Mouse (Mus musculus) C2C12 (cell line): ENCODE measurements around the gene Snx12. TPM values are rescaled to one million over a fixed set of nuclear protein-coding genes. Genes with fewer than 3 reads are reported as not detected.

Source experiments
- H3K27me3 ChIP-seq: one replicate; pipeline ENCODE4 v1.6.1; 2011; ENCODE audit not compliant: control insufficient read depth, insufficient read depth, insufficient read length
- H3K36me3 ChIP-seq: one replicate; pipeline ENCODE4 v1.6.1; 2011; ENCODE audit not compliant: control insufficient read depth, insufficient read depth
- H3K4me3 ChIP-seq: one replicate; pipeline ENCODE4 v1.5.1; 2011; ENCODE audit warnings: mild to moderate bottlenecking, control low read depth; ENCODE audit not compliant: poor library complexity, insufficient read depth, severe bottlenecking
- H3K79me2 ChIP-seq: one replicate; pipeline ENCODE4 v1.6.1; 2011; ENCODE audit not compliant: control insufficient read depth, insufficient read depth
- H3K79me3 ChIP-seq: one replicate; pipeline ENCODE4 v1.6.1; 2011; ENCODE audit warnings: low read depth, control low read depth
- H3ac ChIP-seq: one replicate; pipeline ENCODE3; 2011; ENCODE audit warnings: low read depth; ENCODE audit not compliant: control insufficient read depth, insufficient read length
- CEBPB ChIP-seq: IDR thresholded peaks from one replicate; pipeline ENCODE4 v1.6.1; 2011; ENCODE audit warnings: low read depth, mild to moderate bottlenecking, control low read depth, moderate library complexity
- CTCF ChIP-seq: IDR thresholded peaks from one replicate; pipeline ENCODE4 v1.5.1; 2011; ENCODE audit not compliant: control insufficient read depth, insufficient read depth, insufficient read length
- FOSL1 ChIP-seq: IDR thresholded peaks from one replicate; pipeline ENCODE4 v1.8.0; 2011; ENCODE audit warnings: mild to moderate bottlenecking, low read length; ENCODE audit not compliant: poor library complexity, insufficient read depth, severe bottlenecking
- MAX ChIP-seq: IDR thresholded peaks from one replicate; pipeline ENCODE4 v1.6.1; 2011; ENCODE audit warnings: mild to moderate bottlenecking, control low read depth
- MYOD1 ChIP-seq: IDR thresholded peaks from one replicate; pipeline ENCODE4 v1.6.1; 2011; ENCODE audit warnings: low read depth; ENCODE audit not compliant: control insufficient read depth, insufficient read length
- MYOG ChIP-seq: IDR thresholded peaks from one replicate; pipeline ENCODE4 v1.6.1; 2011; ENCODE audit not compliant: control insufficient read depth, insufficient read length; ENCODE audit errors: extremely low read depth
- USF1 ChIP-seq: IDR thresholded peaks from one replicate; pipeline ENCODE4 v1.6.1; 2011; ENCODE audit warnings: low read depth, mild to moderate bottlenecking, control low read depth, moderate library complexity
- polyA plus RNA-seq: library from polyadenylated mRNA; unstranded; fragments of >200 nt; fragmentation: generic; extraction: Trizol; gene quantifications from one replicate; pipeline ENCODE4 v1.2.1, GENCODE M21; 2012; ENCODE audit warnings: missing spikeins

The Snx12 gene
- polyA plus RNA-seq, 1 experiment, result 51.3 TPM

DNA sequence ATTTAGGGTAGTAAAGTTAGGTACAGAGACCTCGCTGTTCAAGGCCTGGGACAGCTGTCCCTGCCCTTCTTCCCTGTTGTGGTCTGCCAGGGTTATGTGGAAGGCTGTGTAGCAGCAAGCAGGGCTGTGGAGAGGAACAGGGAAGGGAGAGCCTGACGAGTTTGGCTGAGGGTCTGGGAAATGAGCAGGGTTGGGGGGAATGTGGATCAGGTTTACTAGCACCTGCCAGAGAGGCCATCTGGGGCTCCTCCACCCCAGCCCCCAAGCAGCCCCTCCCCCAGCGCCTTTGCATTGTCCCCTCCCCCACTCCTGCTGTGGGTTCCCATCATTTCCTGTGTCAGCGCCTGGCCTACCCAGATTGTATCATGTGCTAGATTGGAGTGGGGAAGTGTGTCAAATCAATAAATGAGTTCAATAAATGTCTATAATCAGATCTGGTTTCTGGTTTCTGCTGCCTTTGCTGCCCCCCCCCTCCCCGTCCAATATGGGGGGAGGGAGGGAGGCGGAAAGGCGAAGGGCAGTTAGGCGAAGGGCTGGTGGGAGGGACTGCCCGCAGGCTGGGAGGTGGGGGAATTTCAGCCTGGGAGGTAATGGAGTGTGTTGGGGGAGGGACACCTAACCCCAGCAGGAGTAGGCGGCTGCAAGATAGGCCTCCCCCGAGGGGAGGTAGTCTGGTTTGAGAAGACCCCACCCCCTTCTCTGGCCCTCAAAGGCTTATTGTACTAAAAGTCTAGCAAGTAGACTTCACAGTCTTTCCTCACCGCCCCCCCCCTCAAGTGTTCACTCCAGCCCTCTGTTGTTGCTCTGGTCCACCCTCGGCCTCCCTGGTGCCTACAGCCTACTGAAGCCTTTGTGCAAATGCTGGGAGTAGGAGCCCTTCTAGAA, 38.3 kb upstream of the Snx12 start:
- no peaks in the 10 kb centered on the region for H3K36me3 ChIP-seq
- no peaks in the 10 kb centered on the region for H3K79me2 ChIP-seq
- H3K79me3 ChIP-seq, result no peaks in the 10 kb centered on the region
- no peak for TF ChIP-seq MAX
- no peak for TF ChIP-seq CTCF
- peak; percentile 60 for TF ChIP-seq MYOD1
- no peak for TF ChIP-seq CEBPB
- no peak overlapping the region for H3K4me3 ChIP-seq
- H3ac ChIP-seq, result no peak overlapping the region
- H3K27me3 ChIP-seq, result no peaks in the 10 kb centered on the region

DNA sequence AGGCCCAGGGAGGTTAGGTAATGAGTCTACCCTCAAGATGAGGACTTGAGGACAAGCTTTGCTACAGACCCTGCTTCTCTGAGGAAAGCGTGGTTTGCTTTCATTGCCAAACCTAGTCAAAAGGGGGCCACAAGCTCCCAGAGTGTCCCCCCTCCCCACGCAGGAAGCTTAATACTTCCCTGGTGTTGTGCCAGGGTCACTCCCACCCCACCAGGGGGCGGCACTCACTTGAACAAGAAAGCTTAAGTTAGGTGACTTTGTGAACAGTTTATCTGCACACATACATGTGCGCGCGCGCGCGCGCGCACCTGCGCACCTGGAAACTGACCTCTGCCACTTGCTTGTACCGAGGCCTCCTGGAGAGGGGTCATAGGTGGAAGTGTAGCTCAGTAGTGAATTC, 34.2 kb upstream of the Snx12 start:
- H3K36me3 ChIP-seq, result no peaks in the 10 kb centered on the region
- TF ChIP-seq CTCF (no peak), FOSL1 (no peak), MAX (no peak), MYOG (no peak), CEBPB (no peak), USF1 (no peak), MYOD1 (no peak)
- H3ac ChIP-seq, result no peak overlapping the region
- H3K4me3 ChIP-seq, result no peak overlapping the region
- H3K27me3 ChIP-seq, result no peaks in the 10 kb centered on the region
- H3K79me2 ChIP-seq, result no peaks in the 10 kb centered on the region
- H3K79me3 ChIP-seq, result no peaks in the 10 kb centered on the region

DNA sequence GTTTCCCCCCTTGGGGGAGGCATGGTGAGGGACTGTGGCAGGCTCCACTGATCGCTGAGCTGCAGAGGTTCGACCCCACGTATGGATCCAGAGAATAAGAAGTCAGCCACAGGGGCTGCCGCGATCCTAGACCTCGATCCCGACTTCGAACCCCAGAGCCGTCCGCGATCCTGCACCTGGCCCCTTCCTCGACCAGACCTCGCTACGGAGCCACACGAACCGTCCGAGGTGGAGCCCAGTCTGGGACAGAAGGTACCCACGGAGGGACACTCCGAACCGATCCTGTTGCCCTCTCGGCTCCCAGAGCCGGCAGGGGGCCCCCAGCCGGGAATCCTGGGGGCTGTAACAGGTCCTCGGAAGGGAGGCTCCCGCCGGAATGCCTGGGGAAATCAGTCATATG, 32.4 kb upstream of the Snx12 start:
- no peak for TF ChIP-seq MYOG
- TF ChIP-seq USF1, result no peak
- TF ChIP-seq CEBPB, result no peak
- no peak for TF ChIP-seq MYOD1
- TF ChIP-seq CTCF, result no peak
- TF ChIP-seq FOSL1, result no peak
- TF ChIP-seq MAX, result no peak
- Histone ChIP-seq H3K27me3 (no peaks in the 10 kb centered on the region), H3K36me3 (no peaks in the 10 kb centered on the region), H3K4me3 (peak overlapping the region; percentile 32), H3ac (peak overlapping the region; percentile 76), H3K79me2 (no peaks in the 10 kb centered on the region), H3K79me3 (no peaks in the 10 kb centered on the region)

DNA sequence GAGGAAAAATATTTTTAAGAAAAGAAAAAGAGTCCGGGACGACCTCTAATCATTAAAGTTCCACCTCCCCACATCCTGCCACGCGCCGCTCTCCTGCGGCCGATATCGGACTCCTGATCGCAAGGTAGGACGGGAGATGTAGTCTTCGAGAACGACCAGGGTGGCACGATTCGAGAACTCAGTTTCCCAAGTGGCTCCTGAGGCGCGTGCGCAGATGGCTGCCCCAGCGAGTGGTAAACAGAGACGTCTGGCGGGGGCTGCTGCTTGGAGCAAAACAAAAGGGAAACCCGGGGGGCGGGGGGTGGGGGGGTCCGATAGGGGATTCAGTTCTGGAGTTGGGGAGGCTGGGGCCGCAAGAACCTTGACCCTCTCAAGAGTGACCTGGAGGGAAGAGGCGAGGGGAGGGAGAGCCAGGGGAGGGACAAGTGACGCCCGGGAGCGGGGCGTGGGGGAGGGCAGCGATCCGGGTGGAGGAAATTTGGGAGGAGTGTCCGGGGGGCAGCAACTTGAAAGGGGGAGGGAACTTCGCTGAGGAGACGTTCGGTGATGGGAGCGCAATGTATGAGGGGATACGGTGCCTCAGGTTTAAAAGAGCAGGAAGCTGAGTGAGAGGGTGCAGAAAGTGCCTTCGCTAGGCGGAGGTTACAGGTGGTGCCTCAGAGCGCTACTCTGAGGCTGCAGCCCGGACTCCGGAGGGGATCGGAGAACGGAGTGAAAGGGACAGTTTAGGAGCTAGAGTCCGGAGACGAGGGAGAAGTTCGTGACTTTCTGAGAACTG, 31.8 kb upstream of the Snx12 start, which contains the start of gene Foxo4:
Gene Foxo4, plus strand, starts transcription at position 577 of the 778 bp plus-strand sequence.
- Histone ChIP-seq H3K79me2 (no peaks in the 10 kb centered on the region), H3ac (peak within 1 kb of the TSS; percentile 76), H3K4me3 (peak within 1 kb of the TSS; percentile 32), H3K36me3 (no peaks in the 10 kb centered on the region), H3K79me3 (no peaks in the 10 kb centered on the region), H3K27me3 (no peaks in the 10 kb centered on the region)
- TF ChIP-seq MYOD1 (no peak), MAX (peak; percentile 62), MYOG (no peak)

DNA sequence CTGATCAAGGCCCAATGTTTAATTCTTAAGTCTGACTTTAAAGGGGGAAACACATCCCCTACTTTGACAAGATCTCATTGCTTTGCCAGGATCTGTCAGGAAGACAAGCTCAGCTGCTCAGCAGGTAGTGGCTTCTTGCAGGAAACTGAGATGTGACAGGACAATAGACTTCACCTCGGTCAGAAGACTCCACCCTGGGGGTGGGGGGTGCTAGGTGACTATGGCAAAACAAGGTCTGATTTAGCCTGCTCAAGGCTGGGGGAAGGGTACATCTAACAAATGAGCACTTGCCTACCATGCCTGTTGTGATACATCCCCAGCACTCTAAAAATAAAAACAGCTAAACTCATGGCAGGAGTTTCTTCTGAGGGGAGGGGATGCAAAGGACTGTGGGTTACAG, 22.6 kb upstream of the Snx12 start:
- no peak overlapping the region for H3ac ChIP-seq
- H3K36me3 ChIP-seq, result no peaks in the 10 kb centered on the region
- no peaks in the 10 kb centered on the region for H3K79me2 ChIP-seq
- no peak overlapping the region for H3K4me3 ChIP-seq
- no peaks in the 10 kb centered on the region for H3K27me3 ChIP-seq
- no peak for TF ChIP-seq MYOG
- no peaks in the 10 kb centered on the region for H3K79me3 ChIP-seq

DNA sequence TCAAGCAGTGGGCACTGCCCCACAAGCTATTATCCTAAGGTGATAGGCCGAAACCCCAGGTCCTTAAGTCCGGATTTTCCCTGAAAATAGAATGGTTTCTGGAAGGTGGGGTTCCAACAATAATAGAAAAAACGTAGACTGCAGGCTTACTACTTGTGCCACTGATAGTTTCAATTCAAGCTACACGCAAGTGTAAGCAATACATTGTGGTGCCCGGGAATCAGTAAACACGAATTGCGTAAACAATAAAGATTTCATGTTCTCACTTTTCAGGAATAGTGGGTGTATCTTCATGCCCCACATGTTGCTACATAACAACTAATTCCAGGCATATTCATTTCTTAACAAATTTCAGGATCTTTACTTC, 416 bp upstream of the Snx12 start:
- peaks cover 24% of the 10 kb centered on the region for H3K79me2 ChIP-seq
- peak overlapping the region; percentile 35 for H3ac ChIP-seq
- H3K79me3 ChIP-seq, result peaks cover 18% of the 10 kb centered on the region
- TF ChIP-seq CEBPB (no peak), USF1 (no peak), MYOD1 (no peak), CTCF (no peak), MAX (no peak), FOSL1 (no peak), MYOG (no peak)
- H3K36me3 ChIP-seq, result peaks cover 7% of the 10 kb centered on the region
- no peak overlapping the region for H3K4me3 ChIP-seq
- no peaks in the 10 kb centered on the region for H3K27me3 ChIP-seq
